Mouse (Mus musculus): ENCODE data around the gene Flrt1. TPM values are rescaled to one million over a fixed set of nuclear protein-coding genes. Genes with fewer than 3 reads are reported as not detected.

Gene Flrt1
- polyA plus RNA-seq, 2 experiments = 2.2 to 8.5 TPM

DNA sequence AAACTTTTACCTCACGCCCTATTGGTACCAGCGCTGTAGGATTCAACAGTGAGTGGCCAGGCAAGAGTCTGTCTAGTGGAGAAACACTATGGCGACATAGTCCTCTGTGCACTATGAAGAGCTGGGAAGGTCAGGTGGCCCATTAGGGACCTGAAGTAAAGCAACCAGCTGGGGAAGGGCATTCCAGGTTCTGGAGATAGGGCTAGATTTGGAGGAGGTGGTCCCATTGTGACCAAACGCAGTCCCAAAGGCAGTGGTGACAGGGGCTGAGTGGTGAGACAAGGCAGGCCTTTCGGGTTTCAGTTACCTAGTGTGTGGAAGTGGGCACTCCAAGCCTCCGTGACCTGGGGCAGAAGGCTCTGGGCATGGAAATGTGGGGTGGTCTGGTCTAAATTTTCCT is 47.0 kb downstream of the Flrt1 start:
- Histone ChIP-seq H3K4me3 (replicated peaks; ENCODE audit: low read length) (no peak overlapping the region), H3K27ac (replicated peaks; ENCODE audit: low read depth, low read length) (no peak overlapping the region)

DNA sequence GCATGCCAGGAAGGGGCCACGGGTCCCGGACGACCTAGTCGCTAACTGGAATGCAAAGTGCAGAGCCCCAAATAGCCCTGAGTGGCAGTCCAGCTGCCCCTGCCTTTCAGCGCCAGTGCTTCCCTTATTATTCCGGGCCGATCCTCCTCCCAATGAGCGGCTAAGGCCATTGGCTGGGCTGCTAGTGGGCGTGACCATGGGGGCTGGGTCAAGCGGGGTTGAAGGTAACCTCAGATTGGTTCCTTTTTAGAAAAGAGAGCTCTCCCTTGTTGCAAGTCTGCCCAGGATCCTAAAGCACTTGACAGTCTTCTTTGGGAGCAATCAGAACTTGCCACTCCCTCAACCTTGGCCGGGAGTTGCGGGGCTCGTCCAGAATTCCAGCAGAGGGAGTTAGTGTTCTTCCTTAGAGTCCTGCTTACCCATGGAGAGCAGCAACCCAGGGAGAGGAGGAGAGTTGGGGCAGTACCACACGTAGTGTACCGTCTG is 47.8 kb downstream of the Flrt1 start:
- WGBS = 0% methylated on average over 15 of the region's 15 CpGs
- H3K9me3 ChIP-seq (ENCODE audit: control insufficient read depth, low read length) = no peaks in the 10 kb centered on the region
- ATAC-seq (ENCODE audit: low FRiP score, low read depth) = peak; percentile 87
- peak; percentile 85 for DNase-seq (ENCODE audit: low spot score)
- H3K27ac ChIP-seq (replicated peaks; ENCODE audit: low read depth, low read length) = no peak overlapping the region
- H3K27me3 ChIP-seq (ENCODE audit: control insufficient read depth, insufficient read depth, low read length) = peaks cover 3% of the 10 kb centered on the region; the same call in 1 of the 2 replicates
- 0 out of 2 replicates have a peak overlapping the region, but pooled peaks have one; percentile 1 for H3K9ac ChIP-seq (ENCODE audit: low read depth, low read length, severe bottlenecking)
- H3K4me1 ChIP-seq (ENCODE audit: control insufficient read depth, insufficient read depth, low read length) = peaks cover 14% of the 10 kb centered on the region
- no peaks in the 10 kb centered on the region for H3K36me3 ChIP-seq (ENCODE audit: control insufficient read depth, insufficient read depth, low read length)
- H3K4me3 ChIP-seq (replicated peaks; ENCODE audit: low read length) = peak overlapping the region; percentile 72
- peak overlapping the region; percentile 100 for H3K4me2 ChIP-seq (replicated peaks; ENCODE audit: low read depth, low read length, severe bottlenecking)
- no peak for TF ChIP-seq POLR2A (IDR thresholded peaks at IDR 0.05; ENCODE audit: borderline replicate concordance, extremely low read depth, insufficient read depth, insufficient read length)

More for the DNA sequence above, 47.0 kb downstream of the Flrt1 start:
- Histone ChIP-seq H3K9me3 (ENCODE audit: control insufficient read depth, low read length) (no peaks in the 10 kb centered on the region), H3K27me3 (ENCODE audit: control insufficient read depth, insufficient read depth, low read length) (peaks cover 3% of the 10 kb centered on the region; the same call in 1 of the 2 replicates), H3K36me3 (ENCODE audit: control insufficient read depth, insufficient read depth, low read length) (no peaks in the 10 kb centered on the region), H3K4me1 (ENCODE audit: control insufficient read depth, insufficient read depth, low read length) (peaks cover 14% of the 10 kb centered on the region), H3K4me2 (replicated peaks; ENCODE audit: low read depth, low read length, severe bottlenecking) (no peak overlapping the region), H3K9ac (ENCODE audit: low read depth, low read length, severe bottlenecking) (no peak overlapping the region)
- no peak for DNase-seq (ENCODE audit: low spot score)
- WGBS = 58% methylated on average over 6 of the region's 6 CpGs
- no peak for TF ChIP-seq POLR2A (IDR thresholded peaks at IDR 0.05; ENCODE audit: borderline replicate concordance, extremely low read depth, insufficient read depth, insufficient read length)
- ATAC-seq (ENCODE audit: low FRiP score, low read depth) = no peak

DNA sequence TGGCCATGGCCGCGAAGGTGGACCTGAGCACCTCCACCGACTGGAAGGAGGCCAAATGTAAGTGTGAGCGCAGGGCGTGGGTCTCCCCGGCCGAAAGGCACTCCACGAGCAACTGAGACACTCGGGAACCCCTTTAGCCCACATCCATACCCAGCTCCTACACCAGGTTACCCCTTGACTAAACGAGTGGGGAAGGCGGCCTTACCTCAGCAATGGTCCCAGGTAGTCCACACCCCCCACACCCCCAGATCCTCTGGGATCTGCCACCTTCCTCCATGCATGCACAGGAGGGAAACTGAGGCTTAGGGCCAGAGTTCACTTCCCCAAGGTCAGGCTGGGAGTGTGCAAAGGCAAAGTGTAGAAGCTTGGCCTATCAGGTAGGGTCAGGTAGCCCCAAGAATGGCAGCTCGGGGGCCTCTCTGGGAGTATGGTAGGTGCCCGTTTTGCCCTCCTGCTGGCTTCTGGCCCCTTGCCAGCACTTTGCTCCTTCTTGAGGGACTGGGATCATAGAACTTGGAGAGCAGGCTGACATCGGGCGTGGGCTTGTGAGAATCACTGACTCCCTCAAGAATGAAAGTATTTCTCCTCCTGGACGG is 48.3 kb downstream of the Flrt1 start:
- Histone ChIP-seq H3K4me3 (replicated peaks; ENCODE audit: low read length) (peak overlapping the region; percentile 72), H3K4me2 (replicated peaks; ENCODE audit: low read depth, low read length, severe bottlenecking) (peak overlapping the region; percentile 100), H3K9me3 (ENCODE audit: control insufficient read depth, low read length) (no peaks in the 10 kb centered on the region), H3K27me3 (ENCODE audit: control insufficient read depth, insufficient read depth, low read length) (peaks cover 3% of the 10 kb centered on the region; the same call in 1 of the 2 replicates), H3K36me3 (ENCODE audit: control insufficient read depth, insufficient read depth, low read length) (no peaks in the 10 kb centered on the region), H3K9ac (ENCODE audit: low read depth, low read length, severe bottlenecking) (peak overlapping the region; percentile 61), H3K4me1 (ENCODE audit: control insufficient read depth, insufficient read depth, low read length) (peaks cover 14% of the 10 kb centered on the region), H3K27ac (replicated peaks; ENCODE audit: low read depth, low read length) (no peak overlapping the region)
- no peak for DNase-seq (ENCODE audit: low spot score)
- peak; percentile 4; the same call in 1 of the 2 replicates for ATAC-seq (ENCODE audit: low FRiP score, low read depth)
- no peak for TF ChIP-seq POLR2A (IDR thresholded peaks at IDR 0.05; ENCODE audit: borderline replicate concordance, extremely low read depth, insufficient read depth, insufficient read length)
- 2% methylated on average over 13 of the region's 16 CpGs for WGBS

DNA sequence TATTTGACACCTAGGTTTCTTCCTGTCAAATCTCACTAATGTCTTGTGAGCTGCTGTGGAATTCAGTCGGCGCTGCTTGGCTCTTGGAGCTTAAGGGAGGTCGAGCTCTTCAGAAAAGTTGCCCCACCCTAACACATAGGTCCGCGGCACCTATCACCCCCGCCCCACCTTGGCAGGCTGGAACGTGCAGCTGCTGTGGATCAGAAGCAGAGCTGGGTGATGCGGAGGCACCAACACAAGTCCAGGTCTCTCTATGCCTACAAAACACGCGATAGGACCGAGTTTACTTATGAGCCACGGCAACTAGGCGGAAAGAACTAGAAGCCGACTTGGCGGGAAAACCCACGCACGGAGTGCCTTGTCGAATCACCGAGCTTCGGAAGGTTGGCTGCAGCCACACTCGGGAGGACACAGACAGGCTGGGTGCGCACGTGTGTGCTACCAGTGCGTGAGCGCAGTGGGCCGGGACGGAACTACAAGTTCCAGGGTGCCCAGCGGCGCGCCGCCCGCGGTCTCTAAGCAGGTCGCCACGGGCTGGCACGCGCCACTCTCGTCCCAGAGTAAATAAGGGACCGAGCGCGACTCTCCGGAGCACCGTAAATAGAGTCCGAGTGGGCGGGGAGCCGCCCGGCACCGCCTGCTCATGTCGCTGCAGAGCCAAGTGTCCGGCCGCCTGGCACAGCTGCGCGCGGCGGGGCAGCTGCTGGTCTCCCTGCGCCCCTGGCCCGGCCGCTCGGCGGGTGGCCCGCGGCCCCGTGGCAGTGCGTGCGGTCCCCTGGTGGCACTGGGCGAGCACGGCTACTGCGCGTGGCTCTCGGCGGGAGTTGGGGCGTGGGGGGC is 49.1 kb downstream of the Flrt1 start, which contains the start of gene Macrod1:
Gene Macrod1, plus strand, starts transcription at position 563 of the 840 bp plus-strand sequence.
- Histone ChIP-seq H3K27me3 (ENCODE audit: control insufficient read depth, insufficient read depth, low read length) (peaks cover 3% of the 10 kb centered on the region; the same call in 1 of the 2 replicates), H3K4me1 (ENCODE audit: control insufficient read depth, insufficient read depth, low read length) (peaks cover 14% of the 10 kb centered on the region), H3K4me3 (replicated peaks; ENCODE audit: low read length) (peak within 1 kb of the TSS; percentile 72), H3K27ac (replicated peaks; ENCODE audit: low read depth, low read length) (no peak within 1 kb of the TSS), H3K9ac (ENCODE audit: low read depth, low read length, severe bottlenecking) (peak within 1 kb of the TSS; percentile 61), H3K36me3 (ENCODE audit: control insufficient read depth, insufficient read depth, low read length) (no peaks in the 10 kb centered on the region), H3K9me3 (ENCODE audit: control insufficient read depth, low read length) (no peaks in the 10 kb centered on the region), H3K4me2 (replicated peaks; ENCODE audit: low read depth, low read length, severe bottlenecking) (peak within 1 kb of the TSS; percentile 100)
- DNase-seq (ENCODE audit: low spot score) (peak; percentile 76), ATAC-seq (ENCODE audit: low FRiP score, low read depth) (peak; percentile 75)
- under 1% methylated on average over 42 of the region's 72 CpGs for WGBS
- no peak for TF ChIP-seq POLR2A (IDR thresholded peaks at IDR 0.05; ENCODE audit: borderline replicate concordance, extremely low read depth, insufficient read depth, insufficient read length)

DNA sequence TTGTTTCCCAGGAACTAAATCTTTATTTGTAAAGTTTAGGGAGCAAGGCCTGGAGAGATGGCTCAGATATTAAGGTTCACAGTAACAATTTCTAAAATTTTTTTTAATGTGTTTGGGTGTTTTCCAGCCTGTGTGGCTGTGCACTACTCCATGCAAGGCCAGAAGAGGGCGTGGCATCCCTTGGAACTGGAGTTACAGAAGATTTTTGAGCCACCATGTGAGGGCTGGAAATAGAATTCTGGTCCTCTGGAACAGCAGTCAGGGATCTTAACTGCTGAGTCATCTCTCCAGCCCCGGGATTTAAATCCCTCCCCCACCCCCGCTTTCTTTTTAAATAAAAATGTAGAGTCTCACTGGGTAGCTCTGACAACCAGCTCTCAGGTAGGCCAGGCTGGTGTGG is 50.4 kb downstream of the Flrt1 start:
- no peak overlapping the region for H3K4me2 ChIP-seq (replicated peaks; ENCODE audit: low read depth, low read length, severe bottlenecking)
- H3K4me1 ChIP-seq (ENCODE audit: control insufficient read depth, insufficient read depth, low read length) = peaks cover 14% of the 10 kb centered on the region
- no peaks in the 10 kb centered on the region for H3K36me3 ChIP-seq (ENCODE audit: control insufficient read depth, insufficient read depth, low read length)
- WGBS = 41% methylated on average over 3 of the region's 3 CpGs
- H3K27me3 ChIP-seq (ENCODE audit: control insufficient read depth, insufficient read depth, low read length) = peaks cover 3% of the 10 kb centered on the region; the same call in 1 of the 2 replicates
- ATAC-seq (ENCODE audit: low FRiP score, low read depth) = no peak
- TF ChIP-seq POLR2A (IDR thresholded peaks at IDR 0.05; ENCODE audit: borderline replicate concordance, extremely low read depth, insufficient read depth, insufficient read length) = no peak
- no peak overlapping the region for H3K9ac ChIP-seq (ENCODE audit: low read depth, low read length, severe bottlenecking)
- no peak overlapping the region for H3K27ac ChIP-seq (replicated peaks; ENCODE audit: low read depth, low read length)
- DNase-seq (ENCODE audit: low spot score) = no peak
- no peaks in the 10 kb centered on the region for H3K9me3 ChIP-seq (ENCODE audit: control insufficient read depth, low read length)
- H3K4me3 ChIP-seq (replicated peaks; ENCODE audit: low read length) = no peak overlapping the region

Data from limb, embryonic 14.5 days (tissue).